10 mouse cellular contexts compared by ENCODE assay signal in the genomic region with DNA sequence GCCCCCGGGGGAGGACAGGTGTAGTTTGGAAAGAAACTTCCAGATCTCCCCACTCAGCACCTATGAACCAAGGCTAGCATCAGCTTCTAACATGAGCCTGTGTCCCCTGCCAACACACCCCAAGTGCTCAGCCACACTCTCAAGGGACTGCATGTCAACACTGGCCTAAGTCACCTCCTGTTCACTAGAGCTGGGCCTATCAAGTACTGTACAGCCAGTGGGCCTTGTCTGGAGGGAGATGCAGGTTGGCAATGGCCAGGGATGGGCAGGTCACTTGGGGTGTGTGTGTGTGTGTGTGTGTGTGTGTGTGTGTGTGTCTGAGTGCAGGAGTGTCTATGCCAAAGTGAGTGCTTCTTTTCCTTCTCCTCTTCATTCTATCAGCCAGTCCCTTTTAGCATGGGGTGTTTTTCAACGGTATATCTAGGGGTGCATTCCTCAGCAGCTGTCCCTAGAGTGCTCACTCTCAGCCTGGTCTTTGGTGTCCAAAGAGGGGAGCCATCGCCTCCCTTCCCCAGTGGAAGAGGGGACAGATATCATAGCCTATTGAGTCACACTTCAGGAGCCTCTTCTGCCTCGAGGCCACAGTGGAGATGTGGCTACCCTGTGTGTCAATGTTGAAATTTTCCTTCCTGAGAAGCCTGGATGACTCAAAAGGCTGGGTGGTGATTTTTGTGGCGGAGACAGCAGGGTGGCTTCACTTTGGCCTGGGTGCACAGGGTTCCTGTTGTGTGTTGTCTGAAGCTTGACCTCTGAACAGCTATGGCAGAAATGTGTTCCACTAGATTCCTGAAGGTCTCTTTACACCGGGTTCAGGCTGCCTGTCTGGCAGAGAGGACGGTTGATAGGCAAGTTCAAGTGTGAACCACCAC. TPM values are rescaled to one million over a fixed set of nuclear protein-coding genes. Genes with fewer than 3 reads are reported as not detected.
A peak's percentile ranks its signal among the peaks of the same experiment; 100 is the strongest.
DNase-seq lines count a peak whose midpoint lies in the region; ATAC-seq and TF ChIP-seq lines count a peak whose summit lies in the region.
"Had no signal": no experiment of that assay in that cellular context is flagged by ENCODE, and none has a peak within 500 bp of the region (broad histone marks: within the 10 kb centered on the region; RNA-seq: fewer than 3 reads in every experiment).

No protein-coding gene starts in this region.

- no peak overlapping the region for H3K27ac ChIP-seq in heart, embryonic 15.5 days
- no peak overlapping the region for H3K27ac ChIP-seq in lung, embryonic 16.5 days (ENCODE audit: low read length)
- H3K27ac ChIP-seq: left cerebral cortex, adult 2 months had no signal

- peak overlapping the region; percentile 74; the same call in 1 of the 2 replicates for H3K9ac ChIP-seq in heart, embryonic 15.5 days
- H3K9ac ChIP-seq in lung, embryonic 16.5 days (ENCODE audit: low read length), result no peak overlapping the region

- peak; percentile 67 for DNase-seq in adipocyte (ENCODE audit: low spot score)
- DNase-seq in right cerebral cortex, postnatal 25 days, result no peak
- DNase-seq in gastrocnemius, adult 18-20 months (ENCODE audit: low spot score), result no peak
- no peak for DNase-seq in layer of hippocampus, postnatal 10 days (ENCODE audit: low spot score in 2 of 2)
- DNase-seq in frontal cortex, adult 2 months (ENCODE audit: extremely low spot score in 1 of 2, low spot score in 1 of 2), result no peak
- DNase-seq: thymus, adult 18-20 months had no signal

- WGBS in heart, embryonic 15.5 days, result 61% methylated on average over 7 of the region's 7 CpGs
- WGBS in lung, embryonic 16.5 days, result 68% methylated on average over 7 of the region's 7 CpGs

- peak overlapping the region; percentile 84 for H3K4me3 ChIP-seq in E14TG2a.4 (replicated peaks; ENCODE audit: low read length)
- H3K4me3 ChIP-seq in heart, embryonic 15.5 days, result peak overlapping the region; percentile 81
- H3K4me3 ChIP-seq in lung, embryonic 16.5 days (ENCODE audit: low read length), result no peak overlapping the region; the same call in 1 of the 2 replicates

- peaks cover 24% of the 10 kb centered on the region for H3K27me3 ChIP-seq in E14TG2a.4 (ENCODE audit: insufficient read depth, low read length)
- H3K27me3 ChIP-seq in heart, embryonic 15.5 days, result no peaks in the 10 kb centered on the region
- no peaks in the 10 kb centered on the region for H3K27me3 ChIP-seq in lung, embryonic 16.5 days (ENCODE audit: control insufficient read depth, insufficient read depth, low read depth, low read length)

- ATAC-seq in heart, embryonic 15.5 days (replicated peaks; ENCODE audit: insufficient number of reproducible peaks, insufficient read depth, low FRiP score, low read depth), result 0 out of 2 replicates have a peak, but pooled peaks have one; percentile 16
- peak; percentile 23; the same call in 1 of the 2 replicates for ATAC-seq in lung, embryonic 16.5 days (ENCODE audit: low read depth)

- peak overlapping the region; percentile 87 for H3K4me2 ChIP-seq in heart, embryonic 15.5 days
- peak overlapping the region; percentile 83 for H3K4me2 ChIP-seq in lung, embryonic 16.5 days (ENCODE audit: low read depth, low read length)

- peaks cover 17% of the 10 kb centered on the region for H3K4me1 ChIP-seq in E14TG2a.4 (replicated peaks; ENCODE audit: low read depth, low read length)
- peaks cover 14% of the 10 kb centered on the region for H3K4me1 ChIP-seq in heart, embryonic 15.5 days (replicated peaks)
- H3K4me1 ChIP-seq in lung, embryonic 16.5 days (replicated peaks; ENCODE audit: control insufficient read depth, insufficient read depth, low read length), result peaks cover 7% of the 10 kb centered on the region

- H3K36me3 ChIP-seq in E14TG2a.4 (ENCODE audit: insufficient read depth, low read length), result no peaks in the 10 kb centered on the region
- no peaks in the 10 kb centered on the region for H3K36me3 ChIP-seq in heart, embryonic 15.5 days
- H3K36me3 ChIP-seq in lung, embryonic 16.5 days (ENCODE audit: control insufficient read depth, insufficient read depth, low read length), result no peaks in the 10 kb centered on the region

- TF ChIP-seq CTCF in E14TG2a.4 (conservative IDR thresholded peaks at IDR 0.05; ENCODE audit: low read length), result no peak

- H3K9me3 ChIP-seq in E14TG2a.4 (ENCODE audit: low read length), result no peaks in the 10 kb centered on the region
- H3K9me3 ChIP-seq in heart, embryonic 15.5 days (replicated peaks), result no peaks in the 10 kb centered on the region
- no peaks in the 10 kb centered on the region for H3K9me3 ChIP-seq in lung, embryonic 16.5 days (ENCODE audit: control insufficient read depth, low read length)

RNA-seq across cellular contexts. Expression of a gene that starts 1.2 kb away (rescaled TPM):
- 22.0 and 25.7 TPM in 2 replicates for polyA plus RNA-seq in heart, embryonic 15.5 days (2015; fragmentation: Nextera tagmentation; extraction: Ambion mirVana)
- 15.2 and 16.9 TPM in 2 replicates for polyA plus RNA-seq in lung, embryonic 16.5 days (2015; fragmentation: Nextera tagmentation; extraction: Ambion mirVana)
- 10 to 100 TPM; 12.4 to 15.2 TPM for total RNA-seq in gastrocnemius, adult 18-20 months (2021)
- 1 to 10 TPM; 6.6 to 8.8 TPM for total RNA-seq in layer of hippocampus, postnatal 10 days (2021)
- polyA plus RNA-seq in frontal cortex, adult 2 months (2012; rRNA removed), result 10.7 and 13.3 TPM in 2 replicates

RNA-seq across cellular contexts. Expression of a gene that starts 20.9 kb away (rescaled TPM):
- polyA plus RNA-seq in heart, embryonic 15.5 days (2015; fragmentation: Nextera tagmentation; extraction: Ambion mirVana), result 21.5 and 30.5 TPM in 2 replicates
- polyA plus RNA-seq in lung, embryonic 16.5 days (2015; fragmentation: Nextera tagmentation; extraction: Ambion mirVana), result 17.8 and 19.2 TPM in 2 replicates
- total RNA-seq in gastrocnemius, adult 18-20 months (2021), result 10 to 100 TPM; 13.0 to 15.1 TPM
- 10 to 100 TPM; 30.8 to 34.4 TPM for total RNA-seq in layer of hippocampus, postnatal 10 days (2021)
- 23.3 and 29.3 TPM in 2 replicates for polyA plus RNA-seq in frontal cortex, adult 2 months (2012; rRNA removed)

RNA-seq across cellular contexts. Expression of a gene that starts 36.1 kb away (rescaled TPM):
- polyA plus RNA-seq in heart, embryonic 15.5 days (2015; fragmentation: Nextera tagmentation; extraction: Ambion mirVana), result 145 and 178 TPM in 2 replicates
- 230 and 231 TPM in 2 replicates for polyA plus RNA-seq in lung, embryonic 16.5 days (2015; fragmentation: Nextera tagmentation; extraction: Ambion mirVana)
- total RNA-seq in gastrocnemius, adult 18-20 months (2021), result 100 to 1,000 TPM; 115 to 135 TPM
- 100 to 1,000 TPM; 127 TPM for total RNA-seq in layer of hippocampus, postnatal 10 days (2021)
- polyA plus RNA-seq in frontal cortex, adult 2 months (2012; rRNA removed), result 114 and 115 TPM in 2 replicates
